Mouse (Mus musculus) stomach, adult 2 months (tissue): Measurements from ENCODE around the gene Rps12-ps3. TPM values are rescaled to one million over a fixed set of nuclear protein-coding genes. Genes with fewer than 3 reads are reported as not detected.

Source experiments
- polyA plus RNA-seq: library from polyadenylated mRNA; depleted of rRNA; stranded (reverse); fragments of >200 nt; gene quantifications from 2 replicates; pipeline ENCODE4 v1.2.3, GENCODE M21; 2012; rRNA removed

Gene Rps12-ps3
- 676 and 1,756 TPM in 2 replicates for polyA plus RNA-seq

DNA sequence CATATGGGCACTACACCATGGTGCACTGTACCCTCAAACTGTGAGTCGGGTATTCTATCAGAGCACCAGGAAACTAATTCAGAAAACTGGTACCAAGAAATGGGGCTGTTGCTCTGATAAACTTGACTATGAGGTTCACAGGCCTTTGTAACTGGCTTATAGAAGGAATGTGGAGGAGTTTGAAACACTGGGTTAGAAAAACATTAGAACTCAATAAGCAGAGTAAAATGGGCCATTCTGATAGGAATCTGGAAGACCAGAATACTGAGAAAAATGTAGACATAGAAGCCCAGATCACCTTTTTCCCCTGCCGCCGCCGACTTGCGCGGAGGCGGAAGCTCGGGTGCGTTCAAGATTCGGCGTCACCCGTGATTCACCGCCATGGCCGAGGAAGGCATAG lies at the start of gene Rps12-ps3:
Gene Rps12-ps3 (plus strand): TSS at position 301 of the 400 bp plus-strand sequence.

DNA sequence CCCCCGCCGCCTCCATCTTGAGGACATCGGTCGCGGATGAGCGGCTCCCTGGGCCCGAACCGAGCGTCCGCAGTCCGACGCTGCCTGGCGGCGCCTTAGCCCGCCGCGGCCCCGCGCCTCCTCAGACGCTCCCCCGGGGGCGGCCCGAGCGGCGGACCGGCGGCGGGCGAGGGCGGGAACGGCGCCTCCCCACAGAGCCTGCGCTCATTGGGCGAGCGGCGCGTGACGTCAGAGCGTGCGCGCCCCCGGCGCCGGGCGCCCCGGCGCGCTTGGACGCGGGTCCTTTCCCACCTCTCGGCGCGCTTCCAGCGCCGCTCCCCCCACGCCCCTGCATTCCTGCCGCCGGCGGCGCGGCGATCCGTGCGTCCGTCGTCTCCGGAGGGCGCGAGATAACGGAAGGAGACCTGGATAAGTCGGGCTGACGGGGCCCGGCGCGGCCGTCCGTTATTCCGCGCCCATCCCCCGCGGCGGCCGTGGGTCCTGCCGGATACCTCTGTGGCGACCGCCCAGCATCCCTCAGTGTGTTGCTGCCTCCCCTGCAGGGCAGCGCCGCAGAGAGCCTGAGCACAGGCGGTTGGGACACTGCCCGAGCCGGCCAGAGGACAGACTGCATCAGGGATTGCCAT lies 23.7 kb downstream of the Rps12-ps3 start, which contains the start of gene Pdzd8:
Gene Pdzd8 (minus strand): TSS at position 123 of the 626 bp plus-strand sequence.

Other genes starting within 250 kb of the Rps12-ps3 start
- 0.74 and 1.6 TPM in 2 replicates for gene Shtn1, start 246.2 kb upstream of the Rps12-ps3 start, polyA plus RNA-seq
- 0.18 TPM in 1 of 2 replicates, not detected in the other for gene Vax1, start 152.2 kb upstream of the Rps12-ps3 start, polyA plus RNA-seq
- gene Kcnk18, start 103.1 kb upstream of the Rps12-ps3 start, polyA plus RNA-seq: not detected in 2 replicates
- 2.3 and 2.8 TPM in 2 replicates for gene Slc18a2, start 61.4 kb upstream of the Rps12-ps3 start, polyA plus RNA-seq
- 1.8 and 3.0 TPM in 2 replicates for gene Pdzd8, start 23.5 kb downstream of the Rps12-ps3 start, polyA plus RNA-seq
- not detected in 2 replicates for gene Emx2, start 136.1 kb downstream of the Rps12-ps3 start, polyA plus RNA-seq